Mouse (Mus musculus): ENCODE results near the gene Agap1.

- TF ChIP-seq CTCF (IDR thresholded peaks at IDR 0.05) = peak; percentile 91
- no peak for TF ChIP-seq EP300 (IDR thresholded peaks at IDR 0.05)
Measured at GRCm38 (mm10) chr1:89606612-89607011, 152.0 kb downstream of the Agap1 start.
